Comparison of ENCODE assay signal across 8 mouse cellular contexts in the genomic region with DNA sequence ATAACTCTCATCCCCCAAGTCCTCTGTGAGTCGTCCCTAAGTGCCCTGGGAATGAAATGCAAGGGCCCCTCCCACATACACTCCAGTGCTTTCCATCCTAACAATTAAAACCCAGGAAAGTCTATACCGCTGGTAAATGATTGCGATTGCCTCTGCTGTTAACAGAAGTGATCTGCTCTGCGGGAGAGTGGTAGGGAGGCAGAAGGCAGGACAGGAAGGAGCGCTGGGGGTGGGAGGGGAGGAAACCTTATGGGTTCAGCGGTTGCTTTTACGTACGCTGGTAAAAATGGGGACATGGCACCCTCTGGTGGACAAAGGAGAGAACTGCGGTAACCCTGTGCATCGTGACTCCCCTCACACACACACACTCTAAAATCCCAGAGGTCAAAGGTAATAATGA. TPM values are rescaled to one million over a fixed set of nuclear protein-coding genes. Genes with fewer than 3 reads are reported as not detected.
DNase-seq lines count a peak whose midpoint lies in the region; ATAC-seq and TF ChIP-seq lines count a peak whose summit lies in the region.

No protein-coding gene starts in this region.

- H3K4me3 ChIP-seq in CH12.LX (replicated peaks in 1 of 3; ENCODE audit: low read depth in 2 of 3, low read length in 2 of 3, poor library complexity in 1 of 3): peak overlapping the region in 2 of 3 experiments; percentile 17 to 32
- H3K4me3 ChIP-seq in bone marrow, adult 2 months (replicated peaks; ENCODE audit: control insufficient read depth, low read depth, low read length): peak overlapping the region; percentile 16
- H3K4me3 ChIP-seq in embryonic facial prominence, embryonic 14.5 days (ENCODE audit: low read depth, low read length): peak overlapping the region; percentile 37
- peak overlapping the region; percentile 47 for H3K4me3 ChIP-seq in heart, embryonic 12.5 days
- H3K4me3 ChIP-seq in kidney, embryonic 15.5 days (replicated peaks): peak overlapping the region; percentile 43
- no peak overlapping the region for H3K4me3 ChIP-seq in liver, embryonic 14.5 days (ENCODE audit: insufficient read depth in 1 of 2, low read depth in 2 of 2, low read length in 2 of 2)
- peak overlapping the region; percentile 35 for H3K4me3 ChIP-seq in neural tube, embryonic 11.5 days (ENCODE audit: low read depth, low read length)

- ATAC-seq in embryonic facial prominence, embryonic 14.5 days (ENCODE audit: low read depth): peak; percentile 86
- peak; percentile 73 for ATAC-seq in heart, embryonic 12.5 days (ENCODE audit: insufficient number of reproducible peaks, low FRiP score)
- peak; percentile 84 for ATAC-seq in kidney, embryonic 15.5 days (replicated peaks; ENCODE audit: low FRiP score)
- 0 out of 2 replicates have a peak, but pooled peaks have one; percentile 21 for ATAC-seq in liver, embryonic 14.5 days (ENCODE audit: insufficient read depth)
- ATAC-seq in neural tube, embryonic 11.5 days (ENCODE audit: insufficient read depth, low FRiP score, low TSS enrichment): peak; percentile 79

- no peak for TF ChIP-seq EP300 in CH12.LX (IDR thresholded peaks at IDR 0.05; ENCODE audit: low read length)
- TF ChIP-seq EP300 in liver, embryonic 14.5 days (IDR thresholded peaks at IDR 0.05; ENCODE audit: low read depth): no peak

- H3K4me2 ChIP-seq in CH12.LX (ENCODE audit: insufficient read depth, low read depth, poor library complexity, severe bottlenecking): peak overlapping the region; percentile 67
- H3K4me2 ChIP-seq in embryonic facial prominence, embryonic 14.5 days (ENCODE audit: low read depth, low read length): peak overlapping the region; percentile 61
- H3K4me2 ChIP-seq in heart, embryonic 12.5 days: peak overlapping the region; percentile 81
- H3K4me2 ChIP-seq in kidney, embryonic 15.5 days: peak overlapping the region; percentile 75
- peak overlapping the region; percentile 38 for H3K4me2 ChIP-seq in liver, embryonic 14.5 days (ENCODE audit: low read depth)
- peak overlapping the region; percentile 73 for H3K4me2 ChIP-seq in neural tube, embryonic 11.5 days (ENCODE audit: low read depth)

- peaks cover 0 to 6% of the 10 kb centered on the region in 2 experiments; a peak in 2 of 4 replicates for H3K4me1 ChIP-seq in CH12.LX (ENCODE audit: control insufficient read depth in 1 of 2, insufficient read depth in 2 of 2)
- H3K4me1 ChIP-seq in bone marrow, adult 2 months (ENCODE audit: control insufficient read depth, insufficient read depth, low read length): no peaks in the 10 kb centered on the region; the same call in 1 of the 2 replicates
- H3K4me1 ChIP-seq in embryonic facial prominence, embryonic 14.5 days (ENCODE audit: control insufficient read depth, insufficient read depth, low read length): 0 out of 2 replicates have a peak, but pooled peaks cover 3% of the 10 kb centered on the region
- H3K4me1 ChIP-seq in heart, embryonic 12.5 days (replicated peaks): peaks cover 4% of the 10 kb centered on the region; the same call in 1 of the 2 replicates
- H3K4me1 ChIP-seq in kidney, embryonic 15.5 days: peaks cover 8% of the 10 kb centered on the region
- H3K4me1 ChIP-seq in liver, embryonic 14.5 days (replicated peaks; ENCODE audit: control insufficient read depth in 2 of 2, insufficient read depth in 2 of 2, low read length in 1 of 2): 0 out of 4 replicates have a peak, but pooled peaks cover 0 to 2% of the 10 kb centered on the region in 2 experiments
- no peaks in the 10 kb centered on the region for H3K4me1 ChIP-seq in neural tube, embryonic 11.5 days (ENCODE audit: control insufficient read depth, insufficient read depth, low read length)

- H3K27me3 ChIP-seq in CH12.LX (replicated peaks): peaks cover 52% of the 10 kb centered on the region
- no peaks in the 10 kb centered on the region for H3K27me3 ChIP-seq in embryonic facial prominence, embryonic 14.5 days (replicated peaks; ENCODE audit: control insufficient read depth, insufficient read depth, low read length)
- no peaks in the 10 kb centered on the region for H3K27me3 ChIP-seq in heart, embryonic 12.5 days (replicated peaks)
- no peaks in the 10 kb centered on the region; the same call in 1 of the 2 replicates for H3K27me3 ChIP-seq in kidney, embryonic 15.5 days
- H3K27me3 ChIP-seq in liver, embryonic 14.5 days (ENCODE audit: control insufficient read depth, insufficient read depth, low read length): peaks cover 4% of the 10 kb centered on the region
- no peaks in the 10 kb centered on the region for H3K27me3 ChIP-seq in neural tube, embryonic 11.5 days (ENCODE audit: control insufficient read depth, insufficient read depth, low read length)

- H3K9ac ChIP-seq in CH12.LX (ENCODE audit: insufficient read depth, low read depth): no peak overlapping the region
- H3K9ac ChIP-seq in embryonic facial prominence, embryonic 14.5 days (ENCODE audit: low read depth, low read length): peak overlapping the region; percentile 59; the same call in 1 of the 2 replicates
- H3K9ac ChIP-seq in heart, embryonic 12.5 days: 0 out of 2 replicates have a peak overlapping the region, but pooled peaks have one; percentile 48
- H3K9ac ChIP-seq in kidney, embryonic 15.5 days: no peak overlapping the region; the same call in 1 of the 2 replicates
- H3K9ac ChIP-seq in liver, embryonic 14.5 days (replicated peaks): no peak overlapping the region
- H3K9ac ChIP-seq in neural tube, embryonic 11.5 days (ENCODE audit: low read length): no peak overlapping the region; the same call in 1 of the 2 replicates

- H3K27ac ChIP-seq in CH12.LX (ENCODE audit: insufficient read depth, low read depth): no peak overlapping the region
- H3K27ac ChIP-seq in bone marrow, adult 2 months (ENCODE audit: control insufficient read depth, insufficient read depth, low read depth, low read length, poor library complexity): no peak overlapping the region
- no peak overlapping the region for H3K27ac ChIP-seq in embryonic facial prominence, embryonic 14.5 days (replicated peaks; ENCODE audit: low read depth, low read length)
- H3K27ac ChIP-seq in heart, embryonic 12.5 days (ENCODE audit: poor library complexity, severe bottlenecking): no peak overlapping the region
- no peak overlapping the region for H3K27ac ChIP-seq in kidney, embryonic 15.5 days
- H3K27ac ChIP-seq in liver, embryonic 14.5 days: no peak overlapping the region
- no peak overlapping the region for H3K27ac ChIP-seq in neural tube, embryonic 11.5 days (ENCODE audit: low read depth, low read length)

- H3K79me2 ChIP-seq in CH12.LX (replicated peaks; ENCODE audit: control insufficient read depth, extremely low read depth, insufficient read depth, poor library complexity, severe bottlenecking): no peaks in the 10 kb centered on the region

- peaks cover 4% of the 10 kb centered on the region for H3K9me3 ChIP-seq in CH12.LX (replicated peaks; ENCODE audit: low read length)
- peaks cover 4% of the 10 kb centered on the region; the same call in 1 of the 2 replicates for H3K9me3 ChIP-seq in embryonic facial prominence, embryonic 14.5 days (ENCODE audit: control insufficient read depth, low read length)
- H3K9me3 ChIP-seq in heart, embryonic 12.5 days (replicated peaks): peaks cover 3% of the 10 kb centered on the region; the same call in 1 of the 2 replicates
- H3K9me3 ChIP-seq in kidney, embryonic 15.5 days (replicated peaks): 0 out of 2 replicates have a peak, but pooled peaks cover 2% of the 10 kb centered on the region
- H3K9me3 ChIP-seq in liver, embryonic 14.5 days (ENCODE audit: control insufficient read depth, low read length): no peaks in the 10 kb centered on the region; the same call in 1 of the 2 replicates
- no peaks in the 10 kb centered on the region for H3K9me3 ChIP-seq in neural tube, embryonic 11.5 days (ENCODE audit: control insufficient read depth, low read length)

- under 1% methylated on average over 10 of the region's 10 CpGs for WGBS in bone marrow, adult 2 months
- 0% methylated on average over 10 of the region's 10 CpGs for WGBS in embryonic facial prominence, embryonic 14.5 days
- under 1% methylated on average over 10 of the region's 10 CpGs for WGBS in heart, embryonic 12.5 days
- WGBS in kidney, embryonic 15.5 days: under 1% methylated on average over 10 of the region's 10 CpGs
- 1% methylated on average over 10 of the region's 10 CpGs for WGBS in liver, embryonic 14.5 days (ENCODE audit: insufficient replicate concordance)
- WGBS in neural tube, embryonic 11.5 days: 0% methylated on average over 10 of the region's 10 CpGs

- dilution Hi-C loops in CH12.LX (cut with MboI; ENCODE audit: extremely low pct_ligation_motif_present, extremely low pct_unique_long_range_greater_than_20kb, low sequenced_read_pairs): no loop called here

- peak; percentile 82 for DNase-seq in CH12.LX (ENCODE audit: extremely low read depth)
- peak; percentile 89 for DNase-seq in embryonic facial prominence, embryonic 14.5 days (ENCODE audit: low spot score)
- peak in 2 of 3 experiments; percentile 14 to 19 for DNase-seq in liver, embryonic 14.5 days (ENCODE audit: low read depth in 3 of 3, low spot score in 3 of 3)
- peak; percentile 84 for DNase-seq in neural tube, embryonic 11.5 days (ENCODE audit: low spot score)
- DNase-seq in thymus, postnatal 0 days (ENCODE audit: low spot score): peak; percentile 86

- H3K36me3 ChIP-seq in CH12.LX (replicated peaks in 1 of 2; ENCODE audit: control insufficient read depth in 1 of 2, insufficient read depth in 1 of 2, low read length in 1 of 2): no peaks in the 10 kb centered on the region
- H3K36me3 ChIP-seq in embryonic facial prominence, embryonic 14.5 days (ENCODE audit: control insufficient read depth, insufficient read depth, low read length): no peaks in the 10 kb centered on the region
- H3K36me3 ChIP-seq in heart, embryonic 12.5 days: no peaks in the 10 kb centered on the region
- H3K36me3 ChIP-seq in kidney, embryonic 15.5 days: no peaks in the 10 kb centered on the region
- no peaks in the 10 kb centered on the region for H3K36me3 ChIP-seq in liver, embryonic 14.5 days (replicated peaks; ENCODE audit: control insufficient read depth, insufficient read depth, low read depth)
- no peaks in the 10 kb centered on the region for H3K36me3 ChIP-seq in neural tube, embryonic 11.5 days (ENCODE audit: control insufficient read depth, insufficient read depth, low read length)

- TF ChIP-seq RAD21 in CH12.LX (IDR thresholded peaks at IDR 0.05; ENCODE audit: low read depth, low read length): peak; percentile 97

- TF ChIP-seq POLR2A in CH12.LX (IDR thresholded peaks at IDR 0.05; ENCODE audit: low read depth, low read length): no peak
- TF ChIP-seq POLR2A in bone marrow, adult 2 months (IDR thresholded peaks at IDR 0.05; ENCODE audit: borderline replicate concordance, control insufficient read depth, low read depth, low read length): no peak

- peak; percentile 86 to 97 for TF ChIP-seq CTCF in CH12.LX (conservative IDR thresholded peaks at IDR 0.05 in 1 of 2, IDR thresholded peaks at IDR 0.05 in 1 of 2; ENCODE audit: low read depth in 2 of 2, low read length in 2 of 2)
- TF ChIP-seq CTCF in bone marrow, adult 2 months (IDR thresholded peaks at IDR 0.05; ENCODE audit: control insufficient read depth, insufficient read depth, low read length): peak; percentile 88
- peak; percentile 87 for TF ChIP-seq CTCF in liver, embryonic 14.5 days (IDR thresholded peaks at IDR 0.05; ENCODE audit: low read depth)

- in situ Hi-C loops in CH12.LX (cut with MboI; ENCODE audit: low pct_ligation_motif_present, low pct_unique_long_range_greater_than_20kb, low sequenced_read_pairs): loop anchor here (10.0 kb wide), 1 partner anchor 128 kb away; no protein-coding TSS in a partner anchor

RNA-seq across cellular contexts. Expression of a gene that starts 2.1 kb away (rescaled TPM):
- total RNA-seq in CH12.LX (2012; rRNA removed): 0.25 and 0.51 TPM in 2 replicates
- 0.45 TPM in 1 of 2 replicates, not detected in the other for total RNA-seq in CH12.LX (2014; rRNA removed)
- 3.8 and 4.7 TPM in 2 replicates for polyA plus RNA-seq in CH12.LX (2012; ENCODE audit: insufficient read length, low read depth)
- polyA plus RNA-seq in bone marrow, adult 2 months (2011; ENCODE audit: insufficient read depth, insufficient read length, low replicate concordance, missing spikeins): 72.2 and 201 TPM in 2 replicates
- polyA plus RNA-seq in embryonic facial prominence, embryonic 14.5 days (2014; fragmentation: Nextera tagmentation; extraction: Ambion mirVana): 5.3 and 10.0 TPM in 2 replicates
- polyA plus RNA-seq in heart, embryonic 12.5 days (2016; fragmentation: Nextera tagmentation; extraction: Ambion mirVana): 0.83 and 0.96 TPM in 2 replicates
- polyA plus RNA-seq in kidney, embryonic 15.5 days (2015; fragmentation: Nextera tagmentation; extraction: Ambion mirVana): 2.3 and 4.8 TPM in 2 replicates
- 10.5 and 15.1 TPM in 2 replicates for polyA plus RNA-seq in liver, embryonic 14.5 days (2012; rRNA removed)
- polyA plus RNA-seq in liver, embryonic 14.5 days (2014; fragmentation: Nextera tagmentation; extraction: Ambion mirVana): 23.2 and 32.0 TPM in 2 replicates
- polyA plus RNA-seq in neural tube, embryonic 11.5 days (2014; fragmentation: Nextera tagmentation; extraction: Ambion mirVana): 1.4 and 2.1 TPM in 2 replicates
- 15.6 and 20.7 TPM in 2 replicates for polyA plus RNA-seq in thymus, postnatal 0 days (2015; fragmentation: Nextera tagmentation; extraction: Ambion mirVana)

RNA-seq across cellular contexts. Expression of a gene that starts 33.5 kb away (rescaled TPM):
- not detected in 2 replicates for total RNA-seq in CH12.LX (2012; rRNA removed)
- not detected in 2 replicates for total RNA-seq in CH12.LX (2014; rRNA removed)
- not detected in 2 replicates for polyA plus RNA-seq in CH12.LX (2012; ENCODE audit: insufficient read length, low read depth)
- 1.5 and 3.6 TPM in 2 replicates for polyA plus RNA-seq in bone marrow, adult 2 months (2011; ENCODE audit: insufficient read depth, insufficient read length, low replicate concordance, missing spikeins)
- 0.52 and 0.58 TPM in 2 replicates for polyA plus RNA-seq in embryonic facial prominence, embryonic 14.5 days (2014; fragmentation: Nextera tagmentation; extraction: Ambion mirVana)
- 0.17 and 0.31 TPM in 2 replicates for polyA plus RNA-seq in heart, embryonic 12.5 days (2016; fragmentation: Nextera tagmentation; extraction: Ambion mirVana)
- 0.76 and 1.2 TPM in 2 replicates for polyA plus RNA-seq in kidney, embryonic 15.5 days (2015; fragmentation: Nextera tagmentation; extraction: Ambion mirVana)
- 0.16 and 0.18 TPM in 2 replicates for polyA plus RNA-seq in liver, embryonic 14.5 days (2012; rRNA removed)
- 0.09 and 0.19 TPM in 2 replicates for polyA plus RNA-seq in liver, embryonic 14.5 days (2014; fragmentation: Nextera tagmentation; extraction: Ambion mirVana)
- polyA plus RNA-seq in neural tube, embryonic 11.5 days (2014; fragmentation: Nextera tagmentation; extraction: Ambion mirVana): not detected in 2 replicates
- polyA plus RNA-seq in thymus, postnatal 0 days (2015; fragmentation: Nextera tagmentation; extraction: Ambion mirVana): 0.26 and 0.44 TPM in 2 replicates

RNA-seq across cellular contexts. Expression of a gene that starts 37.0 kb away (rescaled TPM):
- total RNA-seq in CH12.LX (2012; rRNA removed) (16.3 and 17.4 TPM in 2 replicates), CH12.LX (2014; rRNA removed) (11.7 and 11.9 TPM in 2 replicates)
- polyA plus RNA-seq in CH12.LX (2012; ENCODE audit: insufficient read length, low read depth): 13.2 and 27.3 TPM in 2 replicates
- polyA plus RNA-seq in bone marrow, adult 2 months (2011; ENCODE audit: insufficient read depth, insufficient read length, low replicate concordance, missing spikeins): 18.7 and 40.4 TPM in 2 replicates
- polyA plus RNA-seq in embryonic facial prominence, embryonic 14.5 days (2014; fragmentation: Nextera tagmentation; extraction: Ambion mirVana): 19.4 and 22.5 TPM in 2 replicates
- polyA plus RNA-seq in heart, embryonic 12.5 days (2016; fragmentation: Nextera tagmentation; extraction: Ambion mirVana): 23.3 and 24.0 TPM in 2 replicates
- 27.7 and 28.9 TPM in 2 replicates for polyA plus RNA-seq in kidney, embryonic 15.5 days (2015; fragmentation: Nextera tagmentation; extraction: Ambion mirVana)
- 6.5 and 10.0 TPM in 2 replicates for polyA plus RNA-seq in liver, embryonic 14.5 days (2012; rRNA removed)
- polyA plus RNA-seq in liver, embryonic 14.5 days (2014; fragmentation: Nextera tagmentation; extraction: Ambion mirVana): 5.5 and 6.7 TPM in 2 replicates
- polyA plus RNA-seq in neural tube, embryonic 11.5 days (2014; fragmentation: Nextera tagmentation; extraction: Ambion mirVana): 25.5 and 26.2 TPM in 2 replicates
- polyA plus RNA-seq in thymus, postnatal 0 days (2015; fragmentation: Nextera tagmentation; extraction: Ambion mirVana): 29.1 and 31.7 TPM in 2 replicates

RNA-seq across cellular contexts. Expression of a gene that starts 51.8 kb away (rescaled TPM):
- not detected in 2 replicates for total RNA-seq in CH12.LX (2012; rRNA removed)
- total RNA-seq in CH12.LX (2014; rRNA removed): not detected in 2 replicates
- not detected in 2 replicates for polyA plus RNA-seq in CH12.LX (2012; ENCODE audit: insufficient read length, low read depth)
- not detected in 2 replicates for polyA plus RNA-seq in bone marrow, adult 2 months (2011; ENCODE audit: insufficient read depth, insufficient read length, low replicate concordance, missing spikeins)
- polyA plus RNA-seq in embryonic facial prominence, embryonic 14.5 days (2014; fragmentation: Nextera tagmentation; extraction: Ambion mirVana): 0.10 TPM in 1 of 2 replicates, not detected in the other
- not detected in 2 replicates for polyA plus RNA-seq in heart, embryonic 12.5 days (2016; fragmentation: Nextera tagmentation; extraction: Ambion mirVana)
- polyA plus RNA-seq in kidney, embryonic 15.5 days (2015; fragmentation: Nextera tagmentation; extraction: Ambion mirVana): 0.09 TPM in 1 of 2 replicates, not detected in the other
- 0.03 TPM in 1 of 2 replicates, not detected in the other for polyA plus RNA-seq in liver, embryonic 14.5 days (2012; rRNA removed)
- not detected in 2 replicates for polyA plus RNA-seq in liver, embryonic 14.5 days (2014; fragmentation: Nextera tagmentation; extraction: Ambion mirVana)
- polyA plus RNA-seq in neural tube, embryonic 11.5 days (2014; fragmentation: Nextera tagmentation; extraction: Ambion mirVana): not detected in 2 replicates
- 0.08 TPM in 2 replicates for polyA plus RNA-seq in thymus, postnatal 0 days (2015; fragmentation: Nextera tagmentation; extraction: Ambion mirVana)

RNA-seq across cellular contexts. Expression of a gene that starts 52.4 kb away (rescaled TPM):
- total RNA-seq in CH12.LX (2012; rRNA removed) (0.04 TPM in 2 replicates), CH12.LX (2014; rRNA removed) (not detected in 2 replicates)
- not detected in 2 replicates for polyA plus RNA-seq in CH12.LX (2012; ENCODE audit: insufficient read length, low read depth)
- 0.16 and 0.35 TPM in 2 replicates for polyA plus RNA-seq in bone marrow, adult 2 months (2011; ENCODE audit: insufficient read depth, insufficient read length, low replicate concordance, missing spikeins)
- 0.79 and 0.81 TPM in 2 replicates for polyA plus RNA-seq in embryonic facial prominence, embryonic 14.5 days (2014; fragmentation: Nextera tagmentation; extraction: Ambion mirVana)
- polyA plus RNA-seq in heart, embryonic 12.5 days (2016; fragmentation: Nextera tagmentation; extraction: Ambion mirVana): 0.60 and 0.64 TPM in 2 replicates
- 0.67 and 0.93 TPM in 2 replicates for polyA plus RNA-seq in kidney, embryonic 15.5 days (2015; fragmentation: Nextera tagmentation; extraction: Ambion mirVana)
- 0.11 TPM in 2 replicates for polyA plus RNA-seq in liver, embryonic 14.5 days (2012; rRNA removed)
- 0.03 and 0.05 TPM in 2 replicates for polyA plus RNA-seq in liver, embryonic 14.5 days (2014; fragmentation: Nextera tagmentation; extraction: Ambion mirVana)
- 8.2 and 10.0 TPM in 2 replicates for polyA plus RNA-seq in neural tube, embryonic 11.5 days (2014; fragmentation: Nextera tagmentation; extraction: Ambion mirVana)
- 0.17 and 0.28 TPM in 2 replicates for polyA plus RNA-seq in thymus, postnatal 0 days (2015; fragmentation: Nextera tagmentation; extraction: Ambion mirVana)

Comparison
In these comparisons a context has a peak if more than half of its experiments do, and no peak if none do; other contexts are left out.
1. DNase-seq: peak in every context shown above with its lines; median percentile 89 in embryonic facial prominence, embryonic 14.5 days; 86 in thymus, postnatal 0 days; 84 in neural tube, embryonic 11.5 days; 82 in CH12.LX; 16 in liver, embryonic 14.5 days.
2. H3K4me3 ChIP-seq: peak in CH12.LX (2 of 3), bone marrow, adult 2 months (single experiment), embryonic facial prominence, embryonic 14.5 days (single experiment), heart, embryonic 12.5 days (single experiment), kidney, embryonic 15.5 days (single experiment) and neural tube, embryonic 11.5 days (single experiment); none in liver, embryonic 14.5 days (0 of 2).
3. H3K9ac ChIP-seq: peak in embryonic facial prominence, embryonic 14.5 days (single experiment) and heart, embryonic 12.5 days (single experiment); none in CH12.LX (single experiment), kidney, embryonic 15.5 days (single experiment), liver, embryonic 14.5 days (single experiment) and neural tube, embryonic 11.5 days (single experiment).
4. ATAC-seq: peak in every context shown above with its lines; median percentile 86 in embryonic facial prominence, embryonic 14.5 days; 84 in kidney, embryonic 15.5 days; 79 in neural tube, embryonic 11.5 days; 73 in heart, embryonic 12.5 days; 21 in liver, embryonic 14.5 days.
5. Peak in every context shown above with its lines, with median percentiles within 50 percentile points of each other: H3K4me2 ChIP-seq and CTCF ChIP-seq.